Mouse (Mus musculus): Measurements from ENCODE around the gene Frmd4b.
"Not testable (repeated sequence)": the region's sequence is repeated elsewhere in the genome, so short reads cannot be mapped to it uniquely, and the experiment has no call there.

Gene Frmd4b

DNA sequence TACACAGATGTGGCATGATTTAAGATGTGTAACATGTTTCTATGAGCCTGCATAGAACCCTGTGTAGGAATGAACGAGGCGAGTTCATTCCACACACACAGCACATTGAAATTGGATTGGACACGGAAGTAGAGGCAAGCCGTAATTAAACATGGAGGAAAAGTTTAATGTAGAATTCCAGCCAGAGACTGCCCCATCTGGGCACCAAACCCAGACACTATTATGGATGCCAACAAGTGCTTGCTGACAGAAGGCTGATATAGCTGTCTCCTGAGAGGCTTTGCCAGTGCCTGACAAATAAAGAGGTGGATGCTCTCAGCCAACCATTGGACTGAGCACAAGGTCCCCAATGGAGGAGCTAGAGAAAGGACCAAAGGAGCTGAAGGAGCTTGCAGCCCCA, 201.8 kb downstream of the Frmd4b start:
- not testable (repeated sequence) for DNase-seq (ENCODE audit: low spot score in 2 of 2)

DNA sequence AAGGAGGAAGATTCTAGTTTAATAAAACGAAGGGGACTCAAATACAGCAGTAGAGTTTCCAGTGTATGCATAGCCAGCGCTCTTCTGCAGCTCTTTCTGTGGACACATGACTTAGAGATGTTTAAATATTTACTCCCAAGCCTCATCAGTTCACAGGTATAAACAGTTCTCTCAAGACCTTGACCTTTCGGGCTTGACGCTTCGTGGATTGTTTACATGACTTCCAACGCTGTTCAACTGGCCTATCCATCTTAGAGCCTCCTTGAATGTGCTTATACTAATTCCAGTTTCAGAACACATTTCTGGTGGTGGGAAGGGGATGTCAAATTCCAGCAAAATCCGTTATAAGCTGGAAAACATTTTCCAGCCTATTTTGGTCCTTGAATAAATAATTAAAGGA, 203.9 kb downstream of the Frmd4b start:
- no peak for DNase-seq (ENCODE audit: low spot score in 2 of 2)

DNA sequence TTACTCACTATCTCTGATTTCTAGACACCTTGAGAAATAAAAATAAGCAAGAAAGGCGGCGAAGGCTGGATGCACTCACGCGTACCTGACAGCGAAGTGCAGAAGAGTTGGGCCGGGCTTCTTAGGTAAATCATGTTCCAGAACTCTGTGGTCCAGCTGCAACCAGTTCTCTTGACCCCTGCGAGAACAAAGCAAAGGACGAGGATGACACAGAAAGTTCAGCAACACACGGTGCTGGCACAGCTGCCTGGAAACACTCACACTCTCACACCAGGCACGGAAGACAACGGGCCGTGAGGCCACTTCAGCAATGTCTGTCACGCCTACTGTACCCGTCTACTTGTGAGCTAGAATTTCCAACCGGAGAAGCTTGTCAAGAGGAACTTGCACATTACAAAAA, 204.9 kb downstream of the Frmd4b start:
- DNase-seq (ENCODE audit: low spot score in 2 of 2) = no peak

DNA sequence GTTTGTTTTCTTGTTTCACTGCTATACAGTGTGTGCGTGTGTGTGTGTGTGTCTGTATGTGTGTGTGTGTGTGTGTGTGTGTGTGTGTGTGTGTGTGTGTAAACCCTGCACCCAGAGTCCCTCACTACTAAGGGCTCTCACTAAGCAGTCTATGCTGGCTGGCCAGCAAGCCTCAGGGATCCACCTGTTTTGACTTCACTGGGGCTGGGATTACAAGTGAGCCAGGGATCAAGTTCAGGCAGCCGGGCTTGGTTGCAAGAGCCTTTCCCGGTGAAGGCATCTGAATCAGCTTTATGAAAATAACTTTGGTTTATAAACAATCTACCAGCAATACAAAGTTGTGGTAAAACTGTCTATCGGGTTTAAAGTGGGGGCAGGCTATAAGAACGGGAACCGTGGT, 206.0 kb downstream of the Frmd4b start:
- DNase-seq (ENCODE audit: low spot score in 2 of 2) = no peak

DNA sequence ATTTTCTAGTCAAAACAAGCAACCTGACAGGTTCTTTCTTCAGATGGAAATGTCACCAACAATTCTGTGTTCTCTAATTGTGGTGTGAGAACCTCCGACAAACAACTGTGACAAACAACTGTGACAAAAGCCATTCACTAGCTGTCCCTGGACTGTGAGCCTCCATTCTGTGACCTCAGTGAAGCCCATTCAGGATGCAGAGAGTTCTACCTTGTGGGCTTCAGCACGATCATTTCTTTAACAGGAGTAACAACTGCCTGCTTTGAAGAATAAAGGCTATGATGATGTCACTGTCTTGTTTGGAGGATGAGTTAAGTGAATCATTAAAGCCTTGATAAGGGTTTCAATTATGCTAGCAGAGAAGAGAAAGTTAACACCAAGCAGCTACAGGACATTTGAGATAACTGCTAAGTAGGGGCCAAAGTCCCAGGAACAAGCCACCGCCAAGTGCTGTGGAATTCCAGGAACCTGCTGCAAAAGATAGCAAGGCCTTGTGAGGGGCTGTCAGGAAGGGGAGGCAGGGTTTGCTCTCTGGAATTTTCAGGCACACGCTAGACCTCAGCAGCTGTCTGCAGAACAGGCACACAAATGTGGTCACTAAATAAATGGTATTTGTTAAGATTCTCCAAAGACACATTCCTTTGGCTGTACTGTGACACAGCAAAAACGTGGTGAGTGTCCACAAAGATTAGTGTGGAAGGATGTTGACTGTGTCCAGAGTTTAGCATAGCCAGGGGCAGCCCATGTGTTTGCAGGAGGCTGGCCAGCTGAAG, 207.7 kb downstream of the Frmd4b start:
- no peak for DNase-seq (ENCODE audit: low spot score in 2 of 2)

DNA sequence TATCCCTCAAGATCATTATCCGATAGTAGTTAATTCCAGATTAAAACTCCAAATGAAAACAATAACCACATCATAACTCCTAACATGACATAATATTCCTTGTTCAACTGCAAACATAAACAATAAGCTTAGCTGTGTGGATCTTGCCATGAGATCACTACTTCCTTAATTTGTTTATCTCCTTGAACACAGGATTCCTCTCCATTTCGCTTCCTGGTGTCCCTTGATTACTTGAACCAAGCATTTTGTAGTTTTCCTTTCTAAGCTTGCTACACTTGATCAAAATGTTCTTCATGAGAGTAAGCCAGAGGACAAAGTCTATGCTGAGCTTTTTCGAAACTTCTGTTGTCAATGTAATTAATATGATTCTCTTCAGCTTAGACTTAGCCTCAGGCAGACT, 209.4 kb downstream of the Frmd4b start:
- DNase-seq (ENCODE audit: low spot score in 2 of 2) = no peak

DNA sequence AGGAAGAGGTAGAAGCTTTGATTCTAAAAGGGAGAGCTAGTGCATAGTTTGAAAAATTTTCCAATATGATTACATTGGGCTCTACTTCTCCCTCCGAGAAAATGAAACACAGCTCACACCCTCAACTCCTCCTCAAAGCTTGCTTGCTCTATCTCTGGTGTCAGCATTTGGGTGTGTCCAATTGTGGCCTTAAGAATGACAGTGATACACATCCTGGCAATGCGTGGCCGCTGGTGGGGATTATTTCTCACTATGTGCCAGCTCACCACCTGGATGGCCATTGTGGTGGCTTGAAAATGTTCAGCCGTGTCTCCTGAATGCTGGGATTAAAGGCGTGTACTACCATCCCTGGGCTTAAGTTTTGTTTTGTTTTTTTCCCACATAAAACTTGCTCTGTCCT, 209.9 kb downstream of the Frmd4b start:
- DNase-seq (ENCODE audit: low spot score in 2 of 2) = no peak

DNA sequence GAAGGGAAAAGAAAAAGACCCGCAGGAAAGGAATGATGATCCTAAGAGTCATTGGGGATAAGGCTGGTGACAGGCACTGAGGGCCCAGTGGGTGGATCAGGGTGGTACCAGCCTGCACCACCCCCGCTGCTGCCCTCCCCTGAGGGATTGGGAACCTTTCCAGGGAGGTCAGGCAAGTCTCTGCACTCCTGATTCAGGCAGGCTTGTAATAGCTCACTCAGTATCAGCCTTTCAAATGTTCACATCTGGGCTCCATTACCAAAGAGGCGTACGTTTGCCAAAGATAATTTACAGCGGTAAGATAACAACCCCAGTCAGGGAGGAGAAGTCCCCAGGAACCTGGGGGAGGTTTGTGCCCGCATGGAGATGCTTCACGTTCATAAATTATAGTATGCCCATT, 212.0 kb downstream of the Frmd4b start:
- no peak for DNase-seq (ENCODE audit: low spot score in 2 of 2)

DNA sequence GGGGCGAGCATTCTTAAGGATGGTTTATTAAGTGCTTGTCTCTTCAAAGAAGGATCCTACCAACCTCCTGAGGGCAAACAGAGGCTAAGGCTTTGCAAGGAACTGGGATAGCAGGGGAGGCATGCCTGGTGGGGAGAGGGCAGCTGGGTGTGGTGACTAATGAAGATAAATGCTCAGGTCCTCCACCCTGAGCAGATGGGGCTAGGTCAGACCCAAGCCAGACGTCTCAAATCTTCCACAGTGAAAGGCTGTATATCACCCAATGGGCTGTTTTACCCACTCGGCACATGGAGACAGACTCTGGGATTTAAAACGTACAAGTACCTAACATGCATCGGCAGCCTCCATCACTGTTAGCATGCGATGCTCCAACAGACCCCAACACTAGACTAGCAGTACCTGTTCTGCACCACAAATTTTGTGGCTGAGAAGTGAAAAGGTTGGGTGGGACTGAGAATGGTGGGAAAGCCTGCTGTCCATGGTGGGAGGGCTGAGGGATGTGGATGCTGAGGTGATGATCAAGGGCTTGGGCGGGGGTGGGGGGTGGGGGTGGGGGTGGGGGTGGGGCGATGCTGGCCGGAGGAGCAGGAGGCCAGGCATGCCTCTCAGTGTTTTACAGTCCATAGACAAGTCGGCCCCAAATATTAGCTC, 214.4 kb downstream of the Frmd4b start:
- DNase-seq (ENCODE audit: low spot score in 2 of 2) = no peak

DNA sequence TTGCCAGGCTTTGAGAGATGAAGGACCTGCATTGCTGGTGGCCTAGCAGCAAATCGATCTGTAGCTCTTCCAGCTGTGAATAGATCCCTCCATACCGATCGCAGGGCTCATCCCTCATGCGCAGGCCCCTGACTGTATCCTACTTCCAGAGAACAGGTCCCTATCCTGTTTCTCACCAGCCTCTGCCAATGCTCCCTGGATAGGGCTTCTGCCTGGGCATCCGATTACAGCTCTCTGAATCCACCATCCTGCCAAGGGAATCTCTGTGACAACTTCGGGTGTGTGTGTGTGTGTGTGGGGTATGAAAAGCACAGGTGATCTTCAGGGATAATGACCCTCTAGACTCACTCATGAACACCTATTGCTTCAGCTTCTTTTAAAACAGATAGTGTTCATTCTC, 216.9 kb downstream of the Frmd4b start:
- DNase-seq (ENCODE audit: low spot score in 2 of 2) = no peak

DNA sequence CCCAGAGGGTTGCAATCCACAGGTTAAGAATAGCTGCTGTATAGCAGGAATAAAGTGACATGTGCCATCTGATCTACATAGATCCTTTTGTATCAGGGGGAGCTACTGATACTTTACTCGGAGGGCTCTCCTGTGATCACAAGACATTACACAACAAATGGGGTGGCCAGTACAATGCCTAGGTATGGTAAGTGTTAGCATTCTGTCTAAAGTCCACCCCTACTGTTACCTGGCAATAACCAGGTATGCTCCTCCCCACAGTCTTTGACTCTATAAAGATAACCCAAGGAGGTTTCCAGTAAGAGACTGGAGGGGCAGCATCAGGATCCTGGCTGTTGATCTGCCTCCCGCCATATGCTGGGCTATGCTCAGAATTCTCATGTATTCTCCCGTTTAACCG, 219.4 kb downstream of the Frmd4b start:
- no peak for DNase-seq (ENCODE audit: low spot score in 2 of 2)

DNA sequence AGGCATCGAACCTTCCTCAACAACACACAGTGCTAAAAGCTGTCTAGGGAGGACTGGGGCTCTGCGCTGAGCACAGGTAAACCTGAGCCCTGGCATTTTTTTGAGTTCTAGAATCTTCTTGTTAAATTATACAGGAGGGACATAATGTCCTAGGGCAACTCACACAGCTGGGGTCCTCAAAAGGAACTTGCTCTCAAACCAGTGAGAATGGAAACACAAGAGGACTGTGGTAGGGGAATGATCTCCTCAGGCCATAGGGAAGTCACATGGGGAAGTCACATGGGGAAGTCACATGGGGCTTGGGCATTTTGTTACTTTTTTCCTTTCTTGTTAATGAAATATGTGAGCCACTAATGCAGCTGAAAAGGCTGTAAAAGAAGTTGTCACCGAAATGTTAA, 220.4 kb downstream of the Frmd4b start:
- no peak for DNase-seq (ENCODE audit: low spot score in 2 of 2)

DNA sequence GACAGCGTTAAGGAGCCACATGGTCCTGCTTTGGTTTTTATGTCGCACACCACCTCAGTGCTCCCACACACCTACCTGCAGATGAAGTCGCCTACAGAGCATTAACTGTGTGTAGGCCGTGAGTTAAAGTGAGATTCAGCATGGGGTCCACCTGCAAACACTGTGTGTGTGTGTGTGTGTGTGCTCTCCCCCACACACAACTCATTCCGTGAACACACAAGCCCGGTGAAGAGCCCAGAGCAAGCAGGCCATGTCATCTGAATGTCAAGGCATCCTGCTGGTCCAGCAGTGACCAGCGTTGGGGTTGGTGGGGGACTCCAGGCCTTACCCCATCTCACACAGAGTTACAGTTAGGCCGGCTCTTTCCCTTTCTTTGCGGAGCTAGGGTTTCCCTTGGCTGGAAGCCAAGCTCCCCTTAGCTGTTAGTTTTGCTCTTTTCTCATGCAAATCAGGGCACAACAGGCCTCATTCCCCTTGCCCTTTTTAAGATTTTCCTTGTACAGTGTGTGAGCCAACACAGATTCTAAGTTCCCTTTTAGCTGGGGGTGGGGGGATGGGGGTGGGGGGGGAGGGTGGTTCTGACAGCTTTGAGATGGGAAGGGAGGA, 220.9 kb downstream of the Frmd4b start:
- no peak for DNase-seq (ENCODE audit: low spot score in 2 of 2)

DNA sequence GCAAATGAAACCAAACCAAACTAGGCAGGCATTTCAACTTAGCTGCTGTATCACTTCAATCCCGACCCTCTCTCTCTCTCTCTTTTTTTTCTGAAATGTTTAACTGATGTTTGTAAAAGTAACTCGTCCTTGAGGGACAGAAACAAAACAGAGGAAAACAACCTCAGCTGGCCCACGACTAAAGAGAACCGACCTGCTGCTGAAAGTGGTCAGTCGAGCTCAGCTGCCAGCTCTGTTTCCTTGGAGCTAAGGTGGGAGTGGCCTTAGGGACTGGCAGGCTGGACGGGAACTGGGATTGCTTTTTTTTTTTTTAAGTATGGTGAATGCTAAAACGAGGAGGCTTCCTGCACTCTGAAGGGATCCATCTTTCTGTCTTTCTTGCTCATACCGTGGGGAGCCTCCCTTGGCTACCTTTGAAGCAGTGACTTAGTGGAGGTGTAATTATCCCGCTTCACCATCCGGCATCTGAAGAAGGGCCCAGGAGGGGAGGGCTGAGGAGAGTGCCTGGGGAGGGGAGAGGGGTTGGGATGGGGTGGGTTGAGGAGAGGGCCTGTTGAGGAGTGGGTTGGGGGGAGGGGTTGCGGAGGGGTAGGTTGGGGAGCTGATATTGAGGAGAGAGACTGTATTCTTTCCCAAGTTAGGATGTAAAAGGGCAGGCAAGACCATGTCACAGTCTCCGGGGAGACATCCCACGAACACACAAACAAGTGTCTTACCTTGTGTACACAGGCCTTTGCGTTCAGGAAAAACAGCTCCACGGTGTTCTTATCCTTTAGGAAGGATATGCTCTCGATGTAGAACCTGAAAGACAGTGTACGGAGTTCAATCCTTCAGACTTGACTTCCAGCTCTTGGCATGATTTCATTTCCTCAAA, 221.6 kb downstream of the Frmd4b start:
- DNase-seq (ENCODE audit: low spot score in 2 of 2) = no peak

DNA sequence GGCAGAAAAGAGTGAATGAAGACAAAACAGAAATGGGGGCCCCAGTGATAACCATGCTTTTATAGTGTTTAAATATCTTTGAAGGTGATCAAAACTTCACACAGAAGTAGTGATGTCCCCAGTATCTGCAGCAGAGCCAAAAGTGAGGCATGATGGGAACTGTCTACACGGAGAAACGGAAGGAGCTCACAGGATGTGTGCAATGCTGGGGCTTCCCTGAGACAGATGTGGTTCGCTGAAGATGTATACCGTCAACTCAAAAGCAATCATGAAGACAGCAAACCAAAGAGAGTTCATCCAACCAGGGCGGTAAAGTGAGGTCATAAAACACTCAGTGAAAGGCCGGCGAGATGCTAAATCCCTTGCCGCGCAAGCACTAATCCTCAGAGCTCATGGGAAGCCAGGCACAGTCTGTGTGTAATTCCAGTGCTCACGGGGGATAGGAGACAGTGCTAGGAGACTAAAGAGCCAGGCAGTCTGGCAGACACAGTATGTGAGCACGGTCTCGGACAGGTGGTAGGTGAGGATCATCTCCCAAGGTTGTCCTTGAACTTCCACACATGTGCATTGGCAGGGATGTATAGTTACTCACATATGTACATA, 222.8 kb downstream of the Frmd4b start:
- DNase-seq (ENCODE audit: low spot score in 2 of 2) = no peak

DNA sequence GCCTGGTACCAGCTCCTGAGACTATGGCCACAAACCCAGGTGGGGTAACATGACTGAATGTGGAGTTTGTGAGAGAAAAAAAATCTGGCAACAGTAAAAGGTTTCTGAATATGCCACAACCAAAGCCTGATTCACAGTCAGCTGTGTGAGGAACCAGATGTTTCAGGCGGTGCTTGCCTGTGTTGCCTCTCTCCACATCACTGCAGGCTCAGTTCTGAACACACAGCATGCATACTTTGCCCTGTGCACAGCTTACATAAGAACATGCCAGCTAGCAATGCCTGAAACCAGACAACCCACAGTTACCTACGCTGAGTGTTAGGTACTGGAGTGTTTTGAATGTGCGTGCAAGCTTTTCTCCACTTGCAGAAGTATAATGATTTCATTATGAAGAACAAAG, 224.4 kb downstream of the Frmd4b start:
- DNase-seq (ENCODE audit: low spot score in 2 of 2) = no peak

DNA sequence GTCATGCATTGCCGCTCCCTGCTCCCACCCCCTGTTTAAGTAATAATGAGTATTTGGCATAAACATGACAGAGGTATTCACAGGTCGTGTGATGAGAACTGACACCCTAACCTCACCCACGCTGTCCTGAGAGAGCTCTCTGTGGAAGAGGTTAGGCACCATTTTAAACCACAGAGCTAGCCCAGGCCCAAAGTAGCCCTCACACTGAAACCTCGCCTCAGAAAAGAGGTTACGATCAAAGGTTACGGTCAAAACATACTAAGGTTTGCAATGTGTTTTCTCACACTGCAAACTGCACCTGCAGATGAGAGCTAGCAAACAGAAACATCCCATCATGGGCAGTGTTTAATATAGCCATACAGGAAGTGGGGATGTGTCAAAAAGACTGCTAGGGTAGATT, 230.0 kb downstream of the Frmd4b start:
- no peak for DNase-seq (ENCODE audit: low spot score in 2 of 2)

DNA sequence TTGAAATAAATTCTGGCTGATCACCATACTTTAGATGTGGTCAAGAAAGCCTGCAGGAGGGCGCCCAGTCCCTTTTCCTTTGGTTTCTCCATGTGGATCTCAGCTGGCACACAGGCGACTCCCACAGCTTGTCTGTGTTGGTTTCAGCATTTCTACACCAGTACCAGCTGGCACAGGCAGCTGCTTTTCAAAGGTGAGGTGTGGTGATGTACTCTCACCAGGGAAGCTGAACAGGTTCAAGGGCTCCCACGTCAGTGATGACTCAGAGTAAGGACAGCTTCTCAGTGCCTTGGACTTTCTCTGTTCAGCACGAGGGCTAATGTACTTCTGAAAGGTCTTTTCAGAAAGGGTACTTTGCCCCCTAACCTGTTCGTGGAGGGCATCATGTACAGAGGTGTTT, 232.4 kb downstream of the Frmd4b start:
- no peak for DNase-seq (ENCODE audit: low spot score in 2 of 2)

DNA sequence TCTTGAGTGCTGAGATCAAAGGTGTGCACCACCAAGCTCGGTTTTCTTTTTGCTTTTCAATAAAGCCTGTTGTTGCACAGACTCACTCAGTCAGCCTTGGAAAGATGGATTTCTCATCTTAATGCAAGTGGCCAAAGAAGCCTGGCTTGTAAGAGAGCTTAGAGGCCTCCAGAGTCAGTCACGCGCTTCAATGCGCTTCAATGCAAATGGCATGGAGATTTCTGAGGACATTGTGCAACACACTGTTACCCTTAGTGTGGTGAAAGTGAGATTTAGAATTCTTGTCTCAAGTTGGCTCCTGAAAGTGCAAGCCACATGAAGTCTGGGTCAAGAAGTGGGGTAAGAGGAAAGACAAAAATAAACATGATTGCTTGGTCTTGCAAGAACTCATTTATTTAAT, 236.1 kb downstream of the Frmd4b start:
- DNase-seq (ENCODE audit: low spot score in 2 of 2) = no peak

DNA sequence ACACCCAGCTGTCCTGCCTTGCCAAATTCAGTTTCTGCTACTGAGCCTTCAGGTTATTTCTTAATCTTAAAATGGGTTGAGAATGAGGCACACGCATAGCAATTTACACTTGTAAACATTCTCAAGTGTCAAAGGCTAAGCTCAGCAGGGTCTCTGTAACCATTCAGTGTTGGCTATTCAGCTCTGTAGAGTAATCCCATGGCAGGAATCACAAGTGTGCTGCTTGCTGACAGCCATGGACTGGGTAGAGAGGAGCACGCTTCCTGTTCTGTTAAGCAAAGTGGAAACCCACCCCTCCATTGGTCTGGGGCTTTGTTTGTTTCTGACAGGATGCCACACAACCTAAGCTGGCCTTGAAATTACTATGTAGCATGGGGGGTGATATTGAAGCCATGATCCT, 246.4 kb downstream of the Frmd4b start:
- no peak for DNase-seq (ENCODE audit: low spot score in 2 of 2)

DNA sequence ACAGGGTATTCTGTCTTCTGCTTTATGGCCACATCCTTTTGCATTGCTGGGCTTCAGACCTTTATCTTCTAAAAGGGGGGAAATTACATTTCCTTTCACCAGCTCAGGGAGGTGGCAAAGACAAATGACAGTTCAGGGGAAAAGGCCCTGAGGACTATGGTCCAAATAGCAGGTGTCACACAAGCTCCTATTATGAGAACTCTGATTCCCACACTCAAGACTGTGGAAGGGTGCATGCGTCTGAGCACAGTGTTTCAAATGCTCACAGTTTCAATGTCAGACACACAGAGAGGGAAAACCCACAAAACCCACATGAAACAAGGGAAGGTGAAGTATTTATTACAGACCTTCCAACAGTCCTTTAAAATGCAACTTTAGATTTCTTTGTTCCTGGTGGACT, 246.9 kb downstream of the Frmd4b start:
- no peak for DNase-seq (ENCODE audit: low spot score in 2 of 2)

DNA sequence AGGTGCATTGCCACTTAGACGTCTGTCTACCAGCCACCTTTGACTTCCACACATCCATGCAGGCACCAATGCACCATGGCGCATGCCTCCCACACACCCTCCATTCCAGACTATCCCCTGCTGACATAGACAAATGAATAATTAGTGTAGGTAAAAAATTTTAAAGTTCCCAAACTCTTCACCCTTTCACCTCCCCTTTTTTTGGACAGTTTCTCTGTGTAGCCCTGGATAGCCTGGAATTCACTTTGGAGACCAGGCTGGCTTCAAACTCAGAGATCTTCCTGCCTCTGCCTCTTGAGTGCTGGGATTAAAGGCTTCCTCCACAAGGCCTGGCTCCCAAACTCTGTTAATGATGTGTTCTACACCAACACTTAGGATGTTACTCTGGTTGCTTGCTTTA, 253.5 kb downstream of the Frmd4b start:
- DNase-seq (ENCODE audit: low spot score in 2 of 2) = no peak

Measured in spleen, postnatal 36 days (tissue).